Mouse (Mus musculus) right cerebral cortex, postnatal 14 days (tissue): ENCODE measurements around the gene Cacna1d.

Source experiments
- DNase-seq: peaks from one replicate; pipeline ENCODE4 v3.0.0; 2022

Cacna1d gene

DNA sequence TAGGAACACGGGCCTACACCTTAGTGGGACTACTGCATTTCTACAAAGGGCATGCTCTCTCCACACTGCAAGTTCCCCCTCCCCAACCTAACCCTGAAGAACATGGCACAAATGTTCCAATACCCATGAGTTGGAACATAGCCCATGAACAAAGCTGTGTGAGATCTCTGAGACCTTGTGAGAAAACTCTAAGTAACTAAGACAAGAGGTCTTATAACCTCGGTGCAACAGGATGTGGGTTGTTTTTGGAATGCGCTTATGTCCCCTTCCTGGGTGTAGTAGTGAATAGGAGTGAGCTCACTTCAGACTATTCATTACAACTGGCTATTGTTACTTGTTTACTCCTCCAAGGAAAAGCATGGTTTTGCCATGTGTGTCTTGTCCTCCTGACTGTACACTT lies 353.3 kb downstream of the Cacna1d start:
- no peak for DNase-seq

DNA sequence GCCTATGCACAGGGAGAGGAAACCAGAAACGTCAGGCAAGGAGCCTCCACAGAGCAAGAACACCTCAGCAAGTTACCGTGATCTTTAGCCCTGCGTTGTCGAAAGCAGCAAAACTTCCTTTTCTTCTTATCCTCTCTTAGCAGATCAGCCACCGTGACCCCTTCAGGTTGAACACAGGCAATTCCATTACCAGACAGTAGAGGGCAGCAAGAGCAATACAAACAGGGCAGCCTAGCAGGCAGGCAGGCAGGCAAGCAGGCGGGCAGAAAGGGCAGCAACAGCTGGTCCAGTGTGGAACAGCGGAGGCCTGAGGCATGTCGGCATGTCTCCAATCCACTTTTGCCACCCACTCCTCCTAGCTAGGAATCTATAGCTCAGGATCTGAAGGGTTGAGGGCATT lies 354.3 kb downstream of the Cacna1d start:
- DNase-seq = peak; percentile 74

DNA sequence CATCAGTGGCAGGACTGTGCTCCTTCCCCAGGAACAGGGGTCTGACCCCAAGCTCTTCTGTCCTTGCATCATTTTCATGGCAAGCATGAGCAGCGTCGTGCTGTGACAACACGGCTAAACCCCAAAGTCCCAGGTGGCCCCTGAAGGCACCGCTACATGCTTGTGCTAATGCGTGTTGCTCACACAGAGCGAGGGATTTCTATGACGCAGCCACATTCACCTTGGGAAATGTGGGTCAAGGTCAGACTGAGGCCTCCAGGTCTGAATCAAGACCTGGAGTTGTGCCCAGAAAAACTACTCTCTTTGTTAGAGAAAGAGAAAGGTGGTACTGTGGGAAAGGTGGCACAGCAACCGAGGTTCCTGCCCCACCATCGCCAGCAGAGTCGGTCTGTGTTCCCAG lies 355.9 kb downstream of the Cacna1d start:
- DNase-seq = no peak

DNA sequence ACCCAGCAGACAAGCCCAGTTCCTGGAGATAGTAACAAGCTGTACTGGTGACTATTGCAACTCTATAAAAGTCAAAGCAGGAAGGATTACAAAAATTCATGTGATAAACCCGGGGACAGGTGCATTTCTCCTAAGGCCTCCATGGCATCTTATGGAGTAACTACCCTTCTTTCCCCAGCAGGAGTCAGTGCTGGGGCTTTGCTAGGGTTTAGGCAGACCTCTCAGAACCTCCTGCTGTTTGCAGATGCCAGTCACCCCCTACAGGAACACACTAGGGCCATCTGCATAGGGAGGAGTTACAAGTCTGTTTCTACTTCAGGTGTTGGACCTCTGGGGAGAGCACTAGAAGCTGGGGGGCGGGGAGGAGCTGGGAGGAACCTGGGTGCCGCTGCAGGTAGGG lies 357.6 kb downstream of the Cacna1d start:
- no peak for DNase-seq

DNA sequence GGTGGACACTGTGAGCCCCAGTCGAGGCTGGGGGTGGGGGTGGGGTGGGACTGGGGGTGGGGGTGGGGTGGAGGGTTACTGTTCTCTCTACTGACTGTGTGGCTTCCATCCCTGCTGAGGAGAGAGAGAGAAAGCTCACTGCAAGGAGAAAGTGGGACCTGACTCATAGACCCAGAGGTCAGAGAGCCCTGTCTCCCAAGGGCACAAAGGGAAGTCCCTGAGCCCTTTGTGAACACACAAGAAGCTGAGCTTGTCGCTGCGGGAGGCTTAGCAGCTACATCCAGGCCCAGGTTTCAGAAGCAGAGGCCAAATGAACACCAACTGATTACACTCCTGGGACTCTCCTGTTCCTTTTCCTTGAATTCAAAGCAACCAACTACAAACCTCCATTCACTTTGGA lies 360.0 kb downstream of the Cacna1d start:
- no peak for DNase-seq

DNA sequence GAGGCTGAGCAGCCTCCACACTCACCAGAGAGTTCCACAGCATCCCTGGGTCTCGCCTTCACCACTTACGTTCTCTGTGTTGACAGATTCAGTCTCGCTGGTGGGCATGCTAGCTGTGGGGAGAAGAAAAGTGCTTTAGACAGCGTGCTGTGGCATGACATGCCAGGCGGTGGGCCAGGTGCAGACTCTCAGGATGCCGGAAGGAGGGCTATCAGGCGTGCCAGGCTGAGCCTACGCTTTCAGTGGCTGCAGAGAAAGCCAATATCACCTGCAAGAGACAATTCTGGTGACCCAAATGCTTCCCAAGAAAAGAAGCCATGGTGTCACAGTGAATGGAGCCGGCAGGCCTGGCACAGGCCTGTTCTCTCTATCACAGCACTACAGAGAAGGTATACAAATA lies 361.2 kb downstream of the Cacna1d start:
- no peak for DNase-seq

DNA sequence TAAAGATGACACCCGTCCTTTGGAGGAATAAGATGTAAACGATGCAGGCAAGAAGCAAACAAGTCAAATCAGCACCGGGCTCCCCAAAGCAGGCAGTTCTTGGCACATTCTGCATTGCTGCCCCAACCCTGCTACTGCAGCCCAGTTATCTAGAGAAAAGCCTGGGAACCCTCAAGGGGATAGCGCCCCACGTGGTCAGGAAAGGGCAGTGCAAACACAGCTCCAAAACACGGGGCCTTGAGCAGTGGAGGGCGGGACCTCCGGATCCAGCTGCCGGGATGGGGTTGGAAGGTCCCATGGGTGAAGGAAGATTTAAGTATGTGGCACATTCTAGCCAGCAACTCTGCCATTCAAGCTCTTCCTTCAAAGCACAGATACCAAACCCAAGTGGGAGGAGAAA lies 361.9 kb downstream of the Cacna1d start:
- DNase-seq = peak; percentile 34

DNA sequence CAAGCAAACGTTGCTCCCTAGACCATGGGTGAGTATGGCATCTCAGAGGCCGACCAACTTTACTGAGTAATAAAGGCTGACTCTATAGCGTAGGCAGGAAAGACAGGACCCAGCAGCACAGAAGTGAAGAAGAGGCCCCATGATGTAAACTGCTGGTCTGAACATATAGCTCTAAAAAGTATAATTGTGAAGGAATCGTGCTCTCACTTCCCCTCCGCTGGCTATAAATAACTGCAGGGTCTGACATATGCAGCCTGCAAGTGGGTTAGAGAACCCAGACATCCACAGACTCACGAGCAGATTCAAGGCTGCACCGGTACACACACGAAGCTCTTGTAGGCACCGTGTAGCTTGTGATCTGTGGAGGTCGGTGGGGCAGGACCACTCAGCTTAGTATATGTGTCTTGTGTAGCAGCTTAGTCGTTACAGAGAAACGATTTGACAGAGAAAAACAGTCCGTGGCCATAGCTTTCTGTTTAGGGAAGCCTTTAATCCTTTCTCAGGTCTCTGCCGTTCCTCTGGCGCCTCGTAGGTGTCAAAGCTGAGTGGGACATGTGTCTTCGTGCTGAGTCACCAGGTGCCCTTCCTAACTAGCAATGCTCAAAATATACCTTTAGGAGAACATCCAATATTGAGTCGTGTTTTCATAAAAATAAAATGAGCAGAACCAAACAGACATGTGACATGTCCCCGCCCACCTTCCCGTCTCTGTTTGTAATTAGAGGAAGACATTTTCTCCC lies 366.1 kb downstream of the Cacna1d start:
- peak; percentile 37 for DNase-seq

DNA sequence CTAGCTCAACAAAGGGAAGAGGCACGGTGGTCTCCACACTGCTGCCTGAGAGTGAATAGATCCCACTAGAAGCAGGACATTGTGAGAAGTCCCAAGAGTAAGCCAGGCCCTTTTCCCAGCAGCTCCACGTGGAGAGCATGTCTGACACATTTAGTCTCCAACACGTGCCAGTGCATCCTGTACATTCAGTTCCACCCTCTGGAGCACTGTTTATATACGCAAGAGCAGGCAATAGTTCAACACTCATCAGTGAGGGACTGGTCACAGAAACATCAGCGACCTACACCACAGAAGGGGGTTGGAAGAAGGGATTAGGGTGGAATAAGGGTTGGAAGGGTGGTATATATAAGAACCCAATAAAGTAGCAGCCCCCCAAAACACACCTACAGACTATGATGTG lies 371.2 kb downstream of the Cacna1d start:
- DNase-seq = no peak

DNA sequence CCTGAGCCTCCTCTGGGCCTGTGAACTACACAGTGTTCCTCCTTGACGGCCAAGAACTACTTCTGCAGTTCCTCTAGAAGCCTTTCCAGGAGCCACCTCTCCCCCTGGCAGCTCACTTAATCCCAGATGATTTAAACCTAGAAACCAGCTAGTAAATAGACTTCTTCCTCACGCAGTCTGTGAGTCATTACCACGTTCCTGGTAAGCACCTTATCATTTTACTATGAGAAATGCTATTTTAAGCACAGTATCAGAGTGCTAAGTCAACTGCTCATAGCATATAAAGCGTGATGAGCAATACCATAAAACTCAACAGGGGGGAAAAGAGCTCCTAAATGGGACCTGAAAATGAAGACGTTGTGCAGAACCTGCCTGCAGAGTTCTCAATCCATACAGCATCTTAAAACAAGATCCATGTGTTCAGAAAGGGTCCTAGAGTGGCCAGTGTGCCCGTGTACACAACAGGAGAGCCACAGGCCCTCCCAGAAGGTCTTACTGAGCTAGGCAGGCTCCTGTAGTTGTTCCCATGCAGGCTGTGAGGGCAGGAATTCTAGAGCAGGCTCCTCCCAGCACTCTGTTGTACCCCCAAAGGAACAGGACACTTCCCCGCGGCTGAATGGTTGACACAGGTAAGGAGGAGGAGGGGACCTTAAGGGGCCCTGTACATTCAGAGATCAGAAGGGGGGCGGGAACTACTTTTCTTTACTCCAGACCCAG lies 377.7 kb downstream of the Cacna1d start:
- DNase-seq = no peak

DNA sequence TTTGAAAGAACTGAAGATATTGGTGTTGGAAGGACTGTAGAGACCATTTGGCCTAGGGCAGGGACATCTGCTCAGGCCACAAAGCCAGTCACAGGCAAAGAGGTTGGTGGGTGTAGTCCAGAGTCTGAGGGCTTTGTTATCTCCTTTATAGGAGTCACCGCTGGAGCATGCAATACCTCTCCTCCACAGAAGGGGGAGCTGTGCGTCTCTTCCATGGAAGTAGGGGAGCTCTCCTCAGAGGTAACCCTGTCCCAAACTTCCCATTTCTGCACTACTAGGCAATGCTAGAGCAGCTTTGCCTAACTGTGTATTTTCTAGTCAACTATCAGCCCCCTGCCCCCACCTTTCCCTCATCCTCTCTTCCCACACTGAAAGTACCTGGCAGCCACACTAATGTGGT lies 382.2 kb downstream of the Cacna1d start:
- DNase-seq = peak; percentile 27

DNA sequence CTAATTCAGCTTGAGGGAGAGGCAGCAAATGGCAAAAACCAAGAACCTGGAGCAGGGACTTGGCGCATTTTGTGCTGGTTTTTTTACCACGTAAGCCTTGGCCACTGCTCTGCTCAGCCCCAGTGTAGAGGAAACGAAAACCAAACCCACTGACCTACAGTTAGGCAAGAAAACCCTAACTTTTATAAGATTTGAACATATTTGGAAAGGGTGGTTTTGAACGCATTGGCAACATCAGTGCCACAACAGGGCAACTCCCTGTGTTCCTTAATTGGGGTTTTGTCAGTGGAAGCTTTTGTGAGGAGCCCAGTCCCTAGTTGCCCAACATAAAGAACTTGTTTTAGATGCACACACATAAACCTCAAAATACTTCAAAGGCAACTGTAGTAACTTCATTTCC lies 384.7 kb downstream of the Cacna1d start:
- no peak for DNase-seq

DNA sequence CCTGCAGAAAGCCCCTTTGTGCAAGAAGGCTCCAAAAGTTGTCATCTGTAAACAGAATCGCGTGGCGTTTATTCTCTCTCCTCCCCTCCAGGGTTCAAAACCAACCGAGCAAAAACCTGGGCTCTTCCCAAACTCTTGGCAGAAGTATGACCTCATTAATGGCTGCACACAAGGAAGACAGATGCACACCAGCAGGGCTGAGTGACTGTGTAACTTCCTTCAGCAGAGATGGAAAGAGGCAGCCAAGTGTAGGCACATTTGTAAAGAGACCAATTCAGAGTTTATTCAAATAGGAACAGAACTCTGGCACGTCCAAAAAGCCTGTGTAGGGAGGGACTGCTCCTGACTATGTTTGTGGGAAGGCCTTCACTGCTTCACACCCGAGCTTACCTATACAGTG lies 385.7 kb downstream of the Cacna1d start:
- no peak for DNase-seq

DNA sequence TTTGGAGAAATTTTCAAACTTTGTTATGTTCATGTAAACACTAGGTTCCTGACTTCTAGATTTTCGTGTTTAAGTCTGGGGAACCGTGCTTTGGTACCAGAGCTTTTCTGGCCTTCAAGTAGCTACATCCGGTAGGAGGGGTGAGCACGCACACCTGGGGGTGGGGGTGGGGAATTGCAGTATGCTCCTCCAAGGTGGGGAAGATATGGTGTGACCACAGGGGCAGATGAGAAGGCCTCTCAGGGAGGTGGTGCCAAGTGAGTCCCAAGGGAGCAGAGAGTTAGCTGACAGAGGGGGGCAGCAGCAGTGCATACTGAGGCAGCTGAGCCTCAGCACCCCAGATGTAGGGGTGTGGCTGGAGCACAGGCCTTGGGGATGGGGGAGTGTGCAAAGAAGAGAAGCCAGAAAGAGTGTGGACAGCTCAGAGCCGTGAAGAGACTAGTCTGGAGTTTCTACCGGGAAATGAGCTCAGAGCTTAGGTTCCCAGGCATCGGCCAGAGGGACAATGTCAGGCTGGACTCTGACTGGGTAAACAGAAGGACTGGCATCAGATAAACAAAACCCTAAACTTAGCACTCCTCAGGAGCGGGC lies 387.2 kb downstream of the Cacna1d start:
- no peak for DNase-seq

DNA sequence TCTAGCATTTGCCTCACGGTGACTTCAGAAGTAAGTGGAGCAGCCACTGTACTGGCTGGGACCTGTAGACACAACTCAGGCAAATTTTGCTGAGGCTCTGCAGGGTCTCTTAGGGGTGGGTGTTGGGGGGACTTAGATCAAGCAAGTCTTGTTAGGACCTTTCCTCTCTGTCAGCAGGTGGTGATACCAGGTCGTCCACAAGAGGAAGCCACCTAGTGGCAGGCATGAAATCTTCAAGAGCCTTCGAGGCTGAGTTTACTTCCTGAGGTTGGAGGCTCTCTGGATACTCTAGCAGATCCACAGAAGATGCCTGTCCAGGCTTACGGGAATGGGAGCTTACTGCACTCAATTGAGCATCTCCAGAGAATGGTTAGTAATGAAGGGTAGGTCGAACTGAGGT lies 394.0 kb downstream of the Cacna1d start:
- DNase-seq = no peak

DNA sequence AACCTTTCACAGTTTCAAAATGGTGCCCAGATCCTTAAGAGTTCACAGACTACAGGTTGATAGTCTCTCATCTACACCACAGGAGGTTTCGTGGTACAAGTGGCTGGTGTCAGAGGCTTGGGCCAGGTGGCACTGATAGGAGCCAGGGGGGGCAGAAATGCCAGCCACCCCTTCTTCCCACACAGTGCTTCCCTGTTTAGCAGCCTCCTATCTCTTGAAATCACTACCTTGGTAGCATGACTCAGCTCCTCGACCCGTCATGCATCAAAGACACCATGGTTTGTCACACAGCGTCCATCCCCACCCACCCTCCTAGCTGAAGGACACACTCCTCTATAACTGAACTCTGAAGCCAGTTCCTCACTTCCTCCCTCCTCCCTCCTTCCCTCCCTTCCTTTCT lies 398.8 kb downstream of the Cacna1d start:
- no peak for DNase-seq

DNA sequence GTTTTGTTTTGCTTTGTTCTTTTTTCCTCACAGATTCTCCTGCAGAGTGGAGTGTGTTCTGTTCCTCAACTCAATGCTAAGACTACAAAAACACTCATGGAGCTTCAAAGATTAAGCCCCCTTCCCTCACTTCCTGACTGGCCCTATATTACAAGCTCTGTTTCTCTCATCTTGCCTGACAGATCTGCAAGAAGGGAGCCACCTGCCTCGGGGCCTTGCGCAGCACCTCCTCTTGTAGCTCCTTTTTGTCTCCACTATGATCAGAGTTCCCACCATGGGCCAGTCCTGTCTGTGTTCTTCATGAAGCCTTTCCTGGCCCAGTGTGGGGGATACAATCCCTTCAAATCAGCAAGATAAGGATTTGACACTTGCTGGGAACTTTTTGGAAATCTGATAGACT lies 399.2 kb downstream of the Cacna1d start:
- DNase-seq = no peak

DNA sequence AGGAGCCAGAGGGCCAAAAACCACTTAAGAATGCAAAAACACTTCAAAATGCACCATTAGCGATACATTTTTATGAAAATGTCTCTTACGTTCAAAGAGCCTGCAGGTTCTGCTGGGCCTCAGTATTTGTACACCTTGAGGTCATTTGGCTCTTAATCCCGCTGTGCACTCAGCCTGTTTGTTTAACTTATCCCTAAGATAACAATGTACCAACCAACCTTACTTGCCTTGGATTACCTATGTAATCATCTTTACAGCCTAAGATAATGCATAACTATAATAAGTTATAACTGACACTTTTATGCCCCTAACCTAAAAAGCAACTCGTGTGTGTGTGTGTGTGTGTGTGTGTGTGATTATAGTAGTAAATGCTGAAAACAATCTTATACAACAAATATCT lies 411.5 kb downstream of the Cacna1d start:
- no peak for DNase-seq

DNA sequence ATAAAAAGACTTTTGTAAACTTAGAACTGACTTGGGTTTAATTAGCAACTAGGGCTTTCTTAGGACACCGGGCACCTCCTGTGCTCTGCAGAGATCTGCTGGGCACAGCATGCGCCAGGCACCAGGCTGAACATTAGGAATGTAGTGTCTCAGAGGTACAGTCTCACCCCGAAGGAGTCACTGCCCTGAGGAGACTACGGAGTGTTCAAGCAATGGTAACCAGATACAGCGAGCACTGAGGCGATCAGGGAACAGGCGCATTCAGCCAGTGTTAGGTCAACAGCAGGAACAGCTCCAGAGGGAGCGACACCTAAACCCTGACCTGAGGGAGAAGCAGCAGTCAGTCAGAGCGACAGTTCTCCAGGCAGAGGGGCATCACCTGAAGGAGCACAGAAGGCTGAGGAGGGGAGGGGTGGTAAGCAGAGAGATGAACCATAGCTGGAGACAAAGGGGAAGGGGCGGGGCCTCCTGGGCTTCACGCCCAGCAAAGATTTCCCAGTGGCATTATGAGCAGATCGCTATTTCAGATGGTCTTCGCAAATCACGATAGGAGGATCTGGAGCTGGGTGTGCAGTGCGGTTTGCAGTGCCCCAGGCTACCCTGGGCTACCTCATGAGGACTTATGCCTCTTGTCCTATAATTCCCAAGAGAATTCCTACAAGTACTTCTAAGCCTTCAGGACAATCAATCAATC lies 413.0 kb downstream of the Cacna1d start:
- DNase-seq = no peak

DNA sequence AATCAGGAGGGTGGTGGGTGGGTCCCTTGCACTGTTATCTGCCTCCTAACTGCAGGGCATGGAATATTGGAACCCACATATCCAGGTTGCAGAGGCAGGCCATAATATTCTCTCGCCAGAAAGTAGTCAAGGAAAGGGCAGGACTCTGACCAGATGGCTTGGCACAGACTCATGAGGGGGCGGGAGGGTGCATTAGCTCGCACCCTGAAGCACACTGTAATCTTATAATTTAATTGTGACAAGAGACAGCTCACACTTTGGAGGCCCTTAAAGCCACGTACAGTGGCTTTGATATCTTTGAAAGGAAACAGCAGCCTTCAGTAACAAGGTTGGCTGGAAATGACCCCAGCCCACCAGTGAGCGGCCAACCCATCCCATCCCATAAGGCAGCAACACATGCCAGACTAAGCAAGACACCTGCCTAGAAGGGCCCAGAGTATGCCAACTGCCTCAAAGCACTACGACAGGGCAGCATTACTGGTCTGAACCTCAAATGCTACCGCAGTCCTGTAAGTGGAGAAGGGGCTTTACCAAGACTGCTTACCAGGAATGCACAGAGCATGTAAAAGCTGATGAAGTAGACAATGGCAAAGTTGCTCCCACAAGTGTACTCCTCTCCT lies 415.9 kb downstream of the Cacna1d start:
- DNase-seq = no peak

DNA sequence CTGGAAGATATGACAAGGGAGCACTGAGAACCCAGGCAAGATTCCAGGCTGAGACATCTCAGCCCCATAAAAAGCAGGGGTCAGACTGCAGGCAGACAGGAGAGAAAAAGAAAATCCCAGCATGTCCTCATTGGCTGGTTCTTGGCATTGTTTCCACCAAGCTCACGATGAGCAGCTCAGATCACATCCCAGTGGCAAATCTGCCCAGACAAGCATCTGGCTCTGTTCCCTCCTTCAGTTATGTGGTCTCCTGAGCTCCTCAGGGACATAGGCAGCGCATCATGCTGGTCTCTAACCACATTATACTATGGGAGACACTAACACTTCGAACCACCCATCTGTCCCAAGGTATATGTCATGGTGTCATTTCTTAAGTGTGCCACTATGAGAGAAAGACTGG lies 422.7 kb downstream of the Cacna1d start:
- no peak for DNase-seq

DNA sequence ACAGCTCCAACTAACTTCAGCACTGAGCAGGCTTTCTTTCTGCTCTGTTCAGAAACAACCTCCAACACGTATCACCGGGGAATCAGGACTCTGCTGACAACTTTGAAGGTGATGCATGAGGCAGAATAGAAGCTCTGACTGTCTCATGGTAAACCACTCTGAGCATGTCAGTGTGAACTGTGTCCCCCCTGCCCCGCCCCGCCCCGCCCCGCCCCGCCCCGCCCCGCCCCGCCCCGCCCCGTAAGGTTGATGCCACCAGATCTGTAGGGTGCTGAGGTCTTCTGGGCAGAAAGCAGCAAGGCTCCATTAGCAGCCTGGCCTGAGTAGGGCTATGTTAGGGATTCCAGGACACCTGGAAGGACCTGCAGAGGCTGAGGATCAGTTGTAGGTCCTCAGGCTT lies 424.5 kb downstream of the Cacna1d start:
- no peak for DNase-seq

DNA sequence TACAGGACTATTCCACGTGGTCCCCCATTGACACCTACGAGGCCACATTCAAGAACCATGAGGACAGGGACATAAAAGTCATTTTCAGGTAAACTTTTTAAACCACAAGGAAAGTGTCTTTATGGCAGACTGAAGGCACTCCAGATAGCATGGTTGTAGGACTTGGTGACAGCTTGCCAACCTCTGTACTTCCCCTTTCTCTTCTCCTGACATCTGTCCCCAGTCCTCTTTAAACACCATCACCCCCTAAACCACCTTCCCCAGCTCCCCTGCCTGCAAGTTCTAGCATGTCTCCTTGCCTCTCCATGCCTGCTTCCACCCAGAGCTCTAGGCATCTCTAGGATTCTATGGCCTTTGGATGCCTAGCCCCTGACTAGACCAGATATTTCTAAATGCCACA lies 426.4 kb downstream of the Cacna1d start:
- no peak for DNase-seq
